Mouse (Mus musculus) T-helper 2 cell (primary cell): ENCODE results near the gene Ptprs.

Experiments
- in situ Hi-C: fragments of 300-600 bp; cut with MboI, MseI; formaldehyde crosslinking; loops from one replicate; pipeline ENCODE4 v1.15.1; 2025; ENCODE audit warnings: high pct_unique_total_duplicates

Gene Ptprs

DNA sequence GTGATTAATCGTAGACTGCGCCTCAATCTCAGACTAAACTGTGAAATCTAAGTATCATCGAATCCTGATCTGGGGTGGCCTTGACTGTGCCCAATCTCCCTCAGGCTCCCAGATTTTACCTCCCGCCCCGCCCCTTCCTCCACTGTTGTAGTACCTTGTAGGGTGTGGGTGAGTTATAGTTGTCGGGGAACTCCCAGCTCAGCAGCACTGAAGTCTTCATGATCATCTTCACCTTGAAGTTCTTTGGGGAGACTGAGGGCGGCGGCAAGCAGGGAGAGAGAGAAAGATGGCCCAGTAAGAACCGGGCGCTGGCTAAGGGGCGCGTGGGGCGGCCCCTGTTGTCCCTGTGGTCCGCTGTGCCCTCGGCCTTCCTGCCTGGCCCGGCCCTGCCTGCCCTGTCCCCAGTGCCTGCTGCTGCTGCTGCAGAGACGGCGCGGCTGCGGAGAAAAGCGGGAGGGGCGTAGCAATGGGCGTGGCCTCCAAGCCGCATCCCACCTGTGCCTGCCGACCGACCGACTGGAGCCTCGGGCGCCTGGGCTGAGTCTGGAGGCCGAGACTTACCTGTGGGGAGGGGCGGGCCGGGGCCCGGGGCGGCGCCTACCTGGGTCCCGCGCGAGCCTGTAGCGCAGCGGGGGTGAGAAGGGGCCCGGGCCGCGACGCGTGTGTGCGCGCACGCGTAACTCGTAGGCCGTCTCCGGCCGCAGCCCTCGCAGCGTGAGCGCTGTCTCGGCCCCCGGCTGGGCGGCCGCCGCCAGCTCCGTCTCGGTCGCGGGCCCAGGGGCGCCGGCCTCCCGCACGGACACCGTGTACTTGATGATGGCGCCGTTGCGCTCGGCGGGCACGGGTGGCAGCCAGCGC lies 51.3 kb downstream of the Ptprs start:
- in situ Hi-C loops: loop anchor here (5.0 kb wide), 1 partner anchor 57 kb away; no protein-coding TSS in a partner anchor

DNA sequence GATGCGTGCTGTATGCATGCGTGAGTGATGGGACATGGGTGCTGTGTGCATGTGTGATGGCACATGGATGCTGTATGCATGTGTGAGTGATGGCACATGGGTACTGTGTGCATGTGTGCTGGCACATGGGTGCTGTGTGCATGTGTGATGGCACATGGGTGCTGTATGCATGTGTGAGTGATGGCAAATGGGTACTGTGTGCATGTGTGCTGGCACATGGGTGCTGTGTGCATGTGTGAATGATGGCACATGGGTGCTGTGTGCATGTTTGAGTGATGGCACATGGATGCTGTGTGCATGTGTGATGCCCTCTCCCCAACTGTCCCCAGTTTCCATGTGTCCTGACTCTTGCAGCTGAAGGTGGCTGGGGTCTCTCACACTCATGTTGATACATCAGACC lies 56.3 kb downstream of the Ptprs start:
- in situ Hi-C loops: loop anchor here (5.0 kb wide), 1 partner anchor 62 kb away; no protein-coding TSS in a partner anchor

DNA sequence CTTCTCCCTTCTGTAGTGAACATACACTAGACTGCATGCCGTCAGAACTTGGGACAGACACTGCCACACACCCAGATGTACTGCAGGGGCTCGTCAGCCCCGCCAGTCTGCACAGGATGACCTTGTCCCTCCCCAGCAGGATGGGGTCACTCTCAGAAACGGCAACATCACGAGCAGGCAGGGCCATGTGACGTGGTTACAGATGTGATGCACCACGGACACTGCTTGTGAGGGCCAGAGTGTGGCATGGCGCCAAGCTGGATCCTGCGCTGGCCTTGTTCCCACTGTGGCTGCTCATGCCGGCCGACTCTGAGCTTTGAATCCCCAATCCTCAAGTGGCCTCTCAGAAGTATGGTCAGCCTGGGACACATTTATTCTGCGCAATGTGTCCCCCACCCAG lies 58.0 kb downstream of the Ptprs start:
- in situ Hi-C loops: no loop called here

DNA sequence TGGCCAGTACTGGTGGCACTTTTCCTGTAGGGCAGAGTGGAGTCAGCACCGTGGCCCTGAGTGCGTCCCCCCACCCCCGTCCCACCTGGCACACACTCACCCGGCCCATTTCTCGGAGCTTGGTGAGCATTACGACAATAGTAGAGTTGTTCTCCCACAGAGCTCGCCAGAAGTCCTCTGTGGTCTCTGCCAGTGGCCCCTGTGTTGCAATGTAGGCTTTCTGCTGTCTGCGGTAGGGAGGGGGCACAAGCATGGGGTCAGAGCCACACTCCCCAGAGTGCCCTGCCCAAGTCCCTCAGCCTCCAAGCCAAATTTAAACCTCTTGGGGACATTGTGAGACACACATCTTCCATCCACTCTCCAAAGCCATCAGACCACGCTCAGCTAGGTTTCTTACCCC lies 61.5 kb downstream of the Ptprs start:
- in situ Hi-C loops: no loop called here

DNA sequence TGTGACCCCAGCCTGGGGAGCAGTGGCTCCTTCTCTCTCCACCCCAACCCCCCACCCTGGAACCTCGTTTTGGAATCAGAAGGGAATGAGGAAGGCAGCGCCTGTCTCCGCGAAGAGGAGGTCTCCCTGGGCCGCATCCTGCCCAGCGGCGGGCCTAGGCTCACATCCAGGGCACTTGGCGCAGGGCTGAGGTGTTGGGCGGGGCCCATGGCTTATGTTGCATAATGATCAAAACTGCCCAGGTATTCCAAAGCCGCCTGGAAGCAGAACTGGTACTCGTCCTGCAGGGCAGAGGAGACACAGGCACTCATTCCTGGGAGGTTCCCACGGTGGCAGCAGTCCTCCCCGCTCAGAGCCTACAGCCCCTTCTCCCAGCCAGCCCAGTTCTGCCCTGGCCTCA lies 63.2 kb downstream of the Ptprs start:
- in situ Hi-C loops: no loop called here

- in situ Hi-C loops: no loop called here
Observed at GRCm38 (mm10) chr17:56411437-56411836, 64.8 kb downstream of the Ptprs start.

GRCm38 (mm10) chr17:56409759-56410158 lies 66.5 kb downstream of the Ptprs start:
- in situ Hi-C loops: no loop called here

DNA sequence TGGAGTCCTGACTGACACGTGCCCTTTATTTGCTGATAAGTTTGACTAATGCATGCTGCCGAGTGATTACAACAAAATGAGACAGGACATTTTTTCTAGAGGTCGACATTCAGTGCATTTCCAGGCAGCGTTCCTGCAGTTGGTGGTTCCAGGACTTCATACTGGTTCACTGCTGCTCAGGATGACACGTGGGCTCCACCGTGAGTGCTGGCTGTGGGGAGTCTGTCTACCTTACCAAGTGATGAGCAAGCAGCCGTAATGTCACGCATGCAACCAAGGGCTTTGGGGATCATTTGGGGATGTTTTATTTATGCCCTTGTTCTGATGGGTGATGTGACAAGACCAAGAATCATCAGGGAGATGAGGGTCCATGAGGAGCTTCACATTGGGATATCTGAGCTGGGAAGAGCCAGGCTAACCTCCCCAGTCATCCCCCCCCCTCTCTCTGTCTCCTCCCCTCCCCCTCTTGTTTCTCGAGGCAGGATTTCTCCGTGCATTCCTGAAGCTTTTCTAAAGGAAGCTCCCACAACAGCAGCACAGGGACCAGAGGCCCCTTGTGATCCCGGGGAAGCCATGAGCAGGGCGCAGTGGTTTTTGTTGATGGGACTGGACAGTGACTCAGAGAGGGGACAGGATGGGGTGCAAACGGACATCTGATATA lies 67.2 kb downstream of the Ptprs start:
- in situ Hi-C loops: no loop called here

DNA sequence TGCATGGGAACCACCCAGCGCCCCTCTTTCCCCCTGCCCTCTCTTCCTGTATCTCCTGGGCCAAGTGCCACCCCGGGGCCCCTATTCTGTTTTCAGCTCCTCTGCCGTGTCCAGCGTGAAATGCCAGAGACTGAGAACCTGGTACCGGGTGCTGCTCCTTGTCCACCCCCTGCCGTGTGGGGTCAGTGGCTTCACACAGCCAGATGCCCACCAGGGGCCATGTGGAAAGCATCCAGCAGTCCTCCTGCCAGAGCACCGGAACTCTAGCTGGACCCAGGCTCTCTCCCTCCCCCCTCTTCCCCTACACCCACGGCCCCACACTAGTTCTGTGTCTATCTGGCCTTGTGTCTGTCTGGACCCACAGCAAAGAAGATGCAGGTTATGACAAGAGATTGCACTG lies 68.9 kb downstream of the Ptprs start:
- in situ Hi-C loops: no loop called here

DNA sequence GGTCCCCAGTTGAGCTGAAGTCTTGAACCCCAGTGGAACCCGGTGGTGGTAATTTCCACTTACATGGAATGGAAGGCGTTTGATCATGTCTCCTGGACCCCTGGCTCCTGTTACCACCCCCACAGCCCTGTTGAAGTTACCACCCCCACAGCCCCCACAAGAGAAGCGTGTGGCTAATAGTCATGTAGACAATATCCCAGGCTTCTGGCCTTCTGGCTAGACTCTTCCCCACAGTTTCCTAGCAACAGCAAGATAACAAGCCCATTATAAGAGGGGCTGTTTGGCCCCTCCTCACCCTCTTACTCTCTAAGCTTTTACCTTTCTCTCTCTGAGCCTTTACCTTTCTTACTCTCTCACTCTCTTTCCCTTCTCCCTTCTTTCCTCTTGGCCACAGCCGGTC lies 69.4 kb downstream of the Ptprs start:
- in situ Hi-C loops: no loop called here

DNA sequence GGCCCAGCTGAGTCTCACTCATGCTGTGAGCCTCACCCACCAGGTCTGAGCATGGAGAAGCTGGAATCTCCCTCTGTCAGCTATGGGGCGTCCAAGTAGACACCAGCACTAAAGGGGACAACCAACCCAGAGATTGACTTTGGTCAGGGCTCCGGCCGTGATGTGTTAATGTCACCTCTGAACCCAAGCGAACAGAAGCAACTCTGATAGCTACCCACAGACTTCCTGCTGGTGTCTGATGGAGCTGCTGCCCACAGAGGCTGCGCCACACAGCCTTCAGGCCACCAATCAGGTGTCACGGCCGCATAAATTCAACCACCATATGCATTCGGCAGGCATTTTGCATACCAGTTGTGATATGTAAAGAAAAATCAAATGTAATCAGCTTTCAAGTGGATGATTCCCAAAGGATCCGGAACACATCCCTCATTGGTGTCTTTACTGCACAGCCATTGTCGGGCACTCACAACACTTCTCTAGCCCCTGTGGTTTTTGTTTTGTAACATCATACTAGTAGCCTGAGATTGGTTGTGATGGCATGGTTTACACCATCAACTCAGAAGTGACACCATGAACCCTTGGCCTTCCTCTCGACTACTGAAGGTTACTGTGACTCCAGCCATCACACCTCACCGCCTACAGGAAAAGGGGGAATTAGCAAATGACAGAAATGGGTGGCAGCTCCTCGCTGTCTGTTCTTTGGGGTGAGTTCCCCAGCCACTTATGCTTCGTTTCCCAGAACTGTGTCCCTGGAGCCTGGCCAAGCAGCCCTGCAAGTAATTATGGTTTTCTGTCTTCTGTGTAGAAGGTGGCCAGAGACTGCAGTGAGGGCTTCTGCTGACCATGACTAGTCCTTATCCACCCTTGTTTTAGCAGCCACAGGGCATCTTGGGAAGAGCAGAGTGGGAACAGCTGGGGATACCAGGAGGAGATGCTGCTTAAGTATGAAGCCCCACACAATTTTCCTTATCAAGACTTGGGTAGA lies 70.1 kb downstream of the Ptprs start:
- in situ Hi-C loops: no loop called here

DNA sequence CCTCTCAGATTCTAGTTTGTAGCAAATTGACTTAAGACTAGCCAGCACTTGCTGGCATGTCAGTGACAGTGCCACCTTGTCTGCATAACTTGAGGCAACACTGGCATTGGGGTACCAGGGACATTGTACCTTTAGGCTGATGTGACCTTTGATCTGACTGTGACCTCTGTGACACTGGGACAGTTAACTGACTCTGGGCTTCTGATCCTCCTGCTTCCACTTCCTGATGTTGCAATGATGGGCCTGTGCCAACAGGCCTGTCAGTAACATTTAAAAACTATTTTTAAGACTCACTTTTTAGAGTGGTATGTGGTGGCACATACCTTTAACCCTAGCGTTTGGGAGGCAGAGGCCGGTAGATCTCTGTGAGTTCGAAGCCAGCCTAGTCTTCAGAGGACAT lies 70.9 kb downstream of the Ptprs start:
- in situ Hi-C loops: no loop called here

GRCm38 (mm10) chr17:56401051-56401521 lies 75.2 kb downstream of the Ptprs start:
- in situ Hi-C loops: no loop called here

GRCm38 (mm10) chr17:56400221-56400620 lies 76.1 kb downstream of the Ptprs start:
- in situ Hi-C loops: no loop called here

DNA sequence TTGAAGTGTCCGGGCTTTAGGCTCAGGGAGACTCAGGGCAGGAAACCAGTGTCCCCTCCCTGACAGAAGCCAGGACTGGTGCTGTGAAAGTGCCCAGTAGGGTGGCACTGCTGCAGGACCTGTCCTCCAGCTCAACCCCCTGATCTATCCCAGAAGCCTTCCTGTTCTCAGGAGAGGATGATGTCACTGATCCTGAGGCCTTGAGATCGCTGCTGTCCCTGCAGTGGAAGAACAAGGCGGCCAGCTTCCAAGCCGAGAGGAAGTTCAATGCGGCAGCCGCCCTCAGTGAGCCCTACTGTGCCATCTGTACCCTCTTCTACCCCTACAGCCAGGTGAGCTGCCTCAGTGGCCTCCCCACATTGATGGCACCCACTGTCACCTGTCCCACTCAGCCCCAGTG lies 80.2 kb downstream of the Ptprs start:
- in situ Hi-C loops: no loop called here

- in situ Hi-C loops: no loop called here
Observed at GRCm38 (mm10) chr17:56393889-56394288, 82.4 kb downstream of the Ptprs start.

DNA sequence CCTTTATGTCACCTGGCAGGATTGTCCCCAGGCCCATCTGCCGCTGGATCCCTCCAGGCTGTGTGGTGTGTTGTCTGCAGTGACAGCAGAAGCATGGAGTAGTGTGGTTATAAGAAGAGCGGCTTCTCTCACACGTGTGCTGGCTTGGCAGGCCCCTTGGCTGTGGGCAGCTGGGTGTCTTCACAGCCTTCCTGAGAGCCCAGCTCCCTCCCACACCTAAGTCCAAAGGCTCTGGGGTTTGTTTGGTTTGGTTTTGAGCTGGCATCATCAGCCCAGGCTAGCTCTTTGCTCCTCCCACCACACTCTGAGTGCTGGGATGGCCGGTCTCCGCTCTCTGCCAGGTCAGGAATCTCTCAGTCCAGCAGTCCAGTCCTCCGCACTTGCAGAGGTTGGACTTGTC lies 83.0 kb downstream of the Ptprs start:
- in situ Hi-C loops: no loop called here

DNA sequence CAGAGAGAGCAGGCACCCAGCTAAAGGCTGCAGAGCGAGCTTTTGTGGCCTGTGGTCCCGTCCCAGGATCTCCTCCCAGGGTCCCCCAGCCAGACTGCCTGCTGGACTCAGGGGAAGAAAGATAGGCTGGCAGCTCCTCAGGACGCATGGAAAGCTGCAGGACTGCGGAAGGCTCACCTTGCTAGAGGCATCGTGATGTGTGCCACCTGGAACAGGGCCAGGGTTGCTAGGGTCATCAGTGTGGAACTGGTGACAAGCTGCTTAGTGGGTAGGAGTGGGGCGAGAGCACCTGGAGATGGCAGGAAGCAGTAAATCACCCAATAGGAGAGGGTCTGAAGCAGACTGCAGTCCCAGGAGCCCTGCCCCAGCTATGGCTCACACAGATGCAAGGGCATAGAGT lies 88.7 kb downstream of the Ptprs start:
- in situ Hi-C loops: loop anchor here (10.0 kb wide), 1 partner anchor 283 kb away; the partner anchor contains the start of gene Plin4

- in situ Hi-C loops: loop anchor here (10.0 kb wide), 1 partner anchor 280 kb away; the partner anchor contains the start of gene Plin4
Observed at GRCm38 (mm10) chr17:56384903-56385302, 91.4 kb downstream of the Ptprs start.

- in situ Hi-C loops: loop anchor here (10.0 kb wide), 1 partner anchor 278 kb away; the partner anchor contains the start of gene Plin4
Observed at GRCm38 (mm10) chr17:56382997-56383396, 93.3 kb downstream of the Ptprs start.

GRCm38 (mm10) chr17:56381183-56381582 lies 95.1 kb downstream of the Ptprs start:
- in situ Hi-C loops: loop anchor here (10.0 kb wide), 1 partner anchor 276 kb away; the partner anchor contains the start of gene Plin4
